Mouse (Mus musculus) stomach, embryonic 14.5 days (tissue): Measurements from ENCODE around the gene Usp30. TPM values are rescaled to one million over a fixed set of nuclear protein-coding genes. Genes with fewer than 3 reads are reported as not detected.
A peak's percentile ranks its signal among the peaks of the same experiment; 100 is the strongest.

ENCODE experiments used
- ATAC-seq: fragments of 200-750 bp; cut with Nextera tagmentation; 2 replicates; pipeline ENCODE4 v1.8.0; 2017; ENCODE audit warnings: low read depth, moderate TSS enrichment; ENCODE audit not compliant: insufficient number of reproducible peaks, insufficient read depth, low FRiP score
- H3K27ac ChIP-seq: fragments of 300-500 bp; sonication (generic); 2 replicates; pipeline ENCODE4 v1.5.1; 2014; ENCODE audit warnings: mild to moderate bottlenecking, low read length, moderate library complexity, mixed read lengths
- H3K27me3 ChIP-seq: fragments of 300-500 bp; sonication (generic); 2 replicates; pipeline ENCODE4 v1.6.1; 2014; ENCODE audit warnings: low read length, control low read depth, mixed read lengths; ENCODE audit not compliant: control insufficient read depth, insufficient read depth
- H3K36me3 ChIP-seq: fragments of 300-500 bp; sonication (generic); 2 replicates; pipeline ENCODE4 v1.6.1; 2014; ENCODE audit warnings: mild to moderate bottlenecking, control low read depth, low read length, moderate library complexity, mixed read lengths; ENCODE audit not compliant: control insufficient read depth, insufficient read depth
- H3K4me1 ChIP-seq: fragments of 300-500 bp; sonication (generic); 2 replicates; pipeline ENCODE4 v1.6.1; 2014; ENCODE audit warnings: low read length, control low read depth, mixed read lengths; ENCODE audit not compliant: control insufficient read depth, insufficient read depth
- H3K4me2 ChIP-seq: fragments of 300-500 bp; sonication (generic); replicated peaks from 2 replicates; pipeline ENCODE4 v1.6.1; 2014; ENCODE audit warnings: low read depth, low read length, control low read depth
- H3K4me3 ChIP-seq: fragments of 300-500 bp; sonication (generic); 2 replicates; pipeline ENCODE4 v1.5.1; 2014; ENCODE audit warnings: low read depth, low read length, control low read depth
- H3K9ac ChIP-seq: fragments of 300-500 bp; sonication (generic); replicated peaks from 2 replicates; pipeline ENCODE4 v1.6.1; 2014; ENCODE audit warnings: low read depth, mild to moderate bottlenecking, control low read depth, low read length, moderate library complexity, mixed read lengths
- H3K9me3 ChIP-seq: fragments of 300-500 bp; sonication (generic); 2 replicates; pipeline ENCODE4 v1.6.1; 2016; ENCODE audit warnings: low read depth, low read length, control low read depth; ENCODE audit not compliant: control insufficient read depth
- WGBS: fragments of 180-500 bp; shearing (Covaris S2); extraction: QIAGEN DNeasy Blood & Tissue Kit; methylation state at CpG from one replicate; pipeline ENCODE4 v1.1.7; 2014; 5-methylcytosine and 5-hydroxymethylcytosine counted together
- polyA plus RNA-seq: library from polyadenylated mRNA; unstranded; fragments of >200 nt; fragmentation: Nextera tagmentation; extraction: Ambion mirVana; gene quantifications from 2 replicates; pipeline ENCODE4 v1.2.1, GENCODE M21; 2014

The Usp30 gene
- polyA plus RNA-seq, 1 experiment from 2014 or later, result 10.2 TPM

DNA sequence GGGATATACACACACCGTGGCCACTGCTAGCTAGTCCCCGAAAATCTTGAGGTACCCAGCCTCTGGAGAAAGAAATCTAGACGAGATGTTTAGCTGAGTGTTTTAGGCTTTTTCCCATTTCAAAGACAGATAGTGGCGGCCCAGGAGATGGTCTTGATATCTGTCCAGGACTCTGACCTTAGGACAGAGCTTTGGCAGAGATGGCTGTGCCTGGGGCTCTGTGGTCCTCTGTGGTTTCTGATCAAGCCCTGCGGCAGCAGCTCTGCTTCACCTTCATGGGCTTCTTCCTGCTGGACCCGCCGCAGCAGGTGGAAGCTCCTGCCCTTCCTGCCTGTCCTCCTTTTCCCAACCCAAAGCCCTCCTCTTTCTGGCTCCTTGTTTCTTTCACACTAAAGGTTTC is 105.1 kb downstream of the Usp30 start:
- ATAC-seq, result no peak
- Histone ChIP-seq H3K4me1 (no peaks in the 10 kb centered on the region), H3K36me3 (no peaks in the 10 kb centered on the region), H3K4me2 (no peak overlapping the region), H3K4me3 (no peak overlapping the region), H3K9ac (no peak overlapping the region), H3K27ac (no peak overlapping the region), H3K9me3 (no peaks in the 10 kb centered on the region), H3K27me3 (no peaks in the 10 kb centered on the region)
- WGBS, result 81% methylated on average over 7 of the region's 7 CpGs

DNA sequence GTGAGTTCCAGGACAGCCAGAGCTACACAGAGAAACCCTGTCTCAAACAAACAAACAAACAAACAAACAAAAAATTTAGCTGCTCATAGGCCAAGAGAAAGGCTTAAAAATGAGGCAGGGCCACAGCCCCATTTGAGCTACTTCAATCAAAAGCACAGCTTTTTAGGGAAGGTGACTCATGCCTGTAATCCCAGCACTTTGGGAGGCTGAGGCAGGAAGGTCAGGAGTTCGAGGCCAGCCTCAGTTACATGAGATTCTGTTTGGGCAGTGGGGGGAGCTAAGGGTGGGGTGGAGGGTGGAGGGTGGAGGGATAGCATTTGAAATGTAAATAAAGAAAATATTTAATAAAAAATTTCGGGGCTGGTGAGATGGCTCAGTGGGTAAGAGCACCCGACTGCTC is 107.7 kb downstream of the Usp30 start:
- Histone ChIP-seq H3K36me3 (no peaks in the 10 kb centered on the region), H3K27me3 (no peaks in the 10 kb centered on the region), H3K4me2 (no peak overlapping the region), H3K27ac (no peak overlapping the region), H3K4me3 (no peak overlapping the region), H3K9me3 (no peaks in the 10 kb centered on the region), H3K4me1 (no peaks in the 10 kb centered on the region), H3K9ac (no peak overlapping the region)
- no peak for ATAC-seq
- 96% methylated on average over 3 of the region's 3 CpGs for WGBS

DNA sequence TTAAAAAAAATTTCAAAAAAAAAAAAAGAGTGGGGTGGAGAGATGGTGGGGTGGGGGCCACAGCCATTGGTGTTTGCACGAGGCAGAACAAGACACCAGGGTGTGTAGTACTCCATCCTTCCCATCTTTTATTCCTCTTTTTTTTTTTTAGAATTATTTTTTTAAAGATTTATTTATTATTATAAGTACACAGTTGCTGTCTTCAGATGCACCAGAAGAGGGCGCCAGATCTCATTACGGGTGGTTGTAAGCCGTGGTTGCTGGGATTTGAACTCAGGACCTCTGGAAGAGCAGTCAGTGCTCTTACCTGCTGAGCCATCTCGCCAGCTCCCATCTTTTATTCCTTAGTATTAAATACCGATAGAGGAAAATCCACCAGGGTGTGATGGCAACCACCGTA is 108.2 kb downstream of the Usp30 start:
- WGBS, result 70% methylated on average over 7 of the region's 7 CpGs
- ATAC-seq, result no peak

DNA sequence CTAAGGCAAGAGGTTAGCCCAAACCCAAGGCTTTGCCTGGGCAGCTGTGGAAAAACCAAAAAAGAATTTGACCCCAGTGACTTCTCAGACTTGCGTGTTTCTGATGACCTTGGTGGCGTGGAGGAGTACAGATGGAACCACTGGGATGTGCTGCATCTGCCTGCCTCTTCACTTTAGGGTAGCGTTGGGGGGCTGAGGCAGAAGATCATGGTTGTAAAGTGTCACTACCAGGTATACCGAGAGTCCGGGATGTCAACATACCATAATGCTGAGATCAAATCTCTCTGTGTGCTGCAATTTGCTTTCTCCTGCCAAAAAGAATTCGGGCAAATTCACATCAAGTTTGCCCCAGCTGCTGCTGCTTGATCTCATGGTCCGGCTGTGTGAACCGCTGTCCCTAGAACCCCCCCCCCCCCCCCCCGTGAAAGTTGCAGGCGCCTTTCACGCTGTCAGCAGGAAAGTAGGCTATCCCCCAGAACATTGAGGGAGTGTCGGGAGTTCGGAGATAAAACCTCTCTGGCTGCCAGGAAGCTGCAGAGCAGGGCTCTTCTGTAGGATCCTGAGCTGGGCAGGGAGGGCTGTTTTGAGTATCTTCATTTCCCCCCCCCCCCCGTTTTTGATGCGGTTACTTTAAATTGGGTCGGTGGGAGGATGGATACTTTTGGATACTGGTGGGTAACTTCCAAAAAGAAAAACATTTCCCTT is 108.8 kb downstream of the Usp30 start:
- Histone ChIP-seq H3K9ac (no peak overlapping the region), H3K4me3 (no peak overlapping the region), H3K4me2 (0 out of 2 replicates have a peak overlapping the region, but pooled peaks have one; percentile 4), H3K4me1 (no peaks in the 10 kb centered on the region), H3K27me3 (no peaks in the 10 kb centered on the region), H3K9me3 (no peaks in the 10 kb centered on the region), H3K27ac (no peak overlapping the region), H3K36me3 (no peaks in the 10 kb centered on the region)
- WGBS, result 21% methylated on average over 16 of the region's 16 CpGs
- no peak for ATAC-seq

More for the DNA sequence above, 108.2 kb downstream of the Usp30 start:
- H3K27me3 ChIP-seq, result no peaks in the 10 kb centered on the region
- no peak overlapping the region for H3K4me2 ChIP-seq
- H3K9ac ChIP-seq, result no peak overlapping the region
- H3K4me3 ChIP-seq, result no peak overlapping the region
- H3K9me3 ChIP-seq, result no peaks in the 10 kb centered on the region
- H3K4me1 ChIP-seq, result no peaks in the 10 kb centered on the region
- H3K36me3 ChIP-seq, result no peaks in the 10 kb centered on the region
- H3K27ac ChIP-seq, result no peak overlapping the region

Other genes starting within 250 kb of the Usp30 start
- gene Selplg, start 232.8 kb upstream of the Usp30 start, polyA plus RNA-seq, result 2.9 and 4.5 TPM in 2 replicates
- gene Coro1c, start 156.7 kb upstream of the Usp30 start, polyA plus RNA-seq, result 131 and 145 TPM in 2 replicates
- 22.2 and 25.0 TPM in 2 replicates for gene Ssh1, start 71.6 kb upstream of the Usp30 start, polyA plus RNA-seq
- gene Dao, start 61.8 kb upstream of the Usp30 start, polyA plus RNA-seq, result 0.16 and 0.17 TPM in 2 replicates
- gene Svop, start 26.1 kb downstream of the Usp30 start, polyA plus RNA-seq, result 2.9 and 3.0 TPM in 2 replicates
- 9.6 and 10.0 TPM in 2 replicates for gene Alkbh2, start 62.8 kb downstream of the Usp30 start, polyA plus RNA-seq
- 24.1 and 28.8 TPM in 2 replicates for gene Ung, start 64.9 kb downstream of the Usp30 start, polyA plus RNA-seq
- 2.5 and 3.3 TPM in 2 replicates for gene Acacb, start 81.1 kb downstream of the Usp30 start, polyA plus RNA-seq
- 0.15 TPM in 1 of 2 replicates, not detected in the other for gene Foxn4, start 208.3 kb downstream of the Usp30 start, polyA plus RNA-seq
- 5.2 and 5.6 TPM in 2 replicates for gene Myo1h, start 223.7 kb downstream of the Usp30 start, polyA plus RNA-seq